Mouse (Mus musculus) right cerebral cortex, postnatal 4 days (tissue): Measurements from ENCODE around the gene Sgca.

Source experiments
- DNase-seq: peaks from one replicate; pipeline ENCODE4 v3.0.0-alpha.2; 2022

Sgca gene

GRCm38 (mm10) chr11:95001058-95001457 is 24.9 kb upstream of the Sgca start:
- DNase-seq: peak; percentile 63

DNA sequence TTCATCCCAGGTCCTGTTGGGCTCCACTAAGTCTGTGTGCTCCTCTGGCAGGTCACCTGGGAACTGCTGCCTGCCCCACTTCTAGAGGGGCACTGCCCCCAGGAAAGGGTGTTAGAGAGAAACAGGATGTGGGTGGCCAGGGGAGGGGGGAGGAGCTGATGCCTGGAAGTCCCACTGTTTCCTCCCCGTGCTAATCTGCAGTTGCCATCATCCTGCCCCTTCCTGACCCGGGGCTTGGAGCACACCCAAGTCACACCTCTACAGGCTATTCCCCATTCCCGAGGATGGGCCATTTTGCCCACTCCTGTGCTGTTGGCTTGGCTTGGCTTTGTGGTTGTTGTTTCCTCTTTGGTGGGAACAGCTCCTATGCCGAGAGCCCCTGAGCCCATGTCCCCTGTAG is 24.4 kb upstream of the Sgca start:
- DNase-seq: no peak

DNA sequence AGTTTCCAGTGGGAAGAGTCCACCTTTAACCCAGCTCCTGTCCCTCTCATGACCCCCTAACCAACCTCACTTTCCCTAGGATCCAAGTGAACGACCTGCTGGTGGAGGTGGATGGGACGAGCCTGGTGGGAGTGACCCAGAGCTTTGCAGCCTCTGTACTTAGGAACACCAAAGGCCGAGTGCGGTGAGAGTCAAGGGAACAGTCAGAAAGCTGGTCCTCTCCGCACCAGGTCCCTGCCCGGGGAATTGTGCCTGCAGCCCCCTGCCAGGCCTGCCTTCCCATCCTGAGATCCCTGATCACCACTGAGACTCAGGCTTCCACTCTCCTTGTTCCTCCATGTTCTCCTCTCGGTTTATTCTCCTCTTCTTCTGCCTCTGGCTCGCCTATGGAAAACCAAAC is 24.0 kb upstream of the Sgca start:
- no peak for DNase-seq

DNA sequence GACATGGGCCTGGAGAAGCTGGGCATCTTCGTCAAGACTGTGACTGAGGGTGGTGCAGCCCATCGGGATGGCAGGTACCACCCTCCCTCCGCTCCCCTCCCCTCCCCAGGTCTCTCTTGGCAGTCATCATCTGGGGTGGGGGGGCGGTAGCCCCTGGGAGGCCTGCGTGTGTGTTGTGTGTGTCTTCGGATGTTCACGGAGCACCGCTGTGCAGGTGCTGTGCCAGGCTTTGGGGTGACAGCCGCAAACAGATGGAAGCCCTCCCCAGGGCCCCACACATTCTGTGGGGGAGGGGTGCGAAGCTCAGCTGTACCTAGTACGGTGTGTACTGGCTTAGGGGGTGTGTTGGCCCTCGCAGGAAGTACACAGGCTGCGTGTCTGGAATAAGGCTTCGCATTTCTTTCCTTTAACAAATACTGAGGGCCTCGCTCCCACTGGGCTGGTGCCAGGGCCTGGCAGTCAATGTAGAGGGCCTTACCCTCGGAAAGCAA is 22.0 kb upstream of the Sgca start:
- peak; percentile 55 for DNase-seq

DNA sequence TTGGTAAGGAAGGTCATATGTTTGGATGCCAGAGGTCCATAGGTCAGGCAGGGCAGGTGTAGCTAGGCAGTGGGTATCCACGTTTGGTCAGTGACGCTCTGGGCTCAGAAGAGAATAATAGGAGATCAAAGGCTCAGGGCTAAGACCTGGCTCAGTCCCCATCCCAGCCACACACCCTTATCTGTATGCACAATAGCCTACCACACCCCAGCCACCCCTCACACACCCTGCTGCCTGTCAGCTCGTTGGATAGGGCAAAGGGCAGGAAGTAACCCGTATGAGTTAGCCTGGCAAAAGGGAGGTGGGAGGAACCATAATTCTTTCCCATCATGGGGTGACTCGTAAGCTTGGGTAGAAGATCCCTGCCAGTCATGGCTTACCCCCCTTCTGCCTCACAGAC is 21.5 kb upstream of the Sgca start:
- no peak for DNase-seq

DNA sequence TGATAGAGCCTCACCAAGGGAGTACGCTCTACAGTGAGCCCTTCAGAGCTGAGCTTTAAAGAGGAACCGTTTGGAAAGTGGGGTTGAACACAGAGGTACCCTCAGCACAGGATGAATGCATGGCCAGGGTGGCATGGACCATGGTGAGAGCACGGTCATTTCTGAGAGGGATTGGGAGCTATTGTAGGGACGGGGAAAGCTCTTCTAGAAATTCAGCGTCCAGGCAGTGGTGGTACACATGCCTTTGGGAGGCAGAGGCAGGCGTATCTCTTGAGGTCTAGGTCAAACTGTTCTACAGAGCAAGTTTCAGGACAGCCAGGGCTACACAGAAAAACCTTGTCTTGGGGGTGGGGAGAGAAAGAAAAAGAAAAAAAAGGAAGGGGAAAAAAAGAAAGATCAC is 20.9 kb upstream of the Sgca start:
- DNase-seq: no peak

DNA sequence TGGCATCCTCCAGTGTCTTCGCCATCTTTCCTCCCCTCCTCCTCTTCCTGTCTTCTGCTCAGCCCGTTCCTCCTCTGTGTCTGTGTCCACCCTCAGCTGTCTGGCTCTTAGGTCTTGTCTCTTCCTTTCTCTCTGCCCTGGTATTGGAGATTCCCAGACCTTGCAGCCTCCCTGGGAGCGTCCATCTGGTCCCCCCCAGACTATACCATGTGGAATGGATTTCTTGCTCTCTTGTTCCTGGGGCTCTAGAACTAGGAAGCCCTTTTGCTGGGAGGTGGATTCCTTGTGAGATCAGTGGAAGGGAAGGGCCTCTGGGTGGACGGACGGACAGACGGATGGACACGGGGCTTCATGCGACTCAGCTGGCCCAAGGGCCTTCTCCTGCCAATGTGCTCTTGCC is 20.0 kb upstream of the Sgca start:
- DNase-seq: no peak

DNA sequence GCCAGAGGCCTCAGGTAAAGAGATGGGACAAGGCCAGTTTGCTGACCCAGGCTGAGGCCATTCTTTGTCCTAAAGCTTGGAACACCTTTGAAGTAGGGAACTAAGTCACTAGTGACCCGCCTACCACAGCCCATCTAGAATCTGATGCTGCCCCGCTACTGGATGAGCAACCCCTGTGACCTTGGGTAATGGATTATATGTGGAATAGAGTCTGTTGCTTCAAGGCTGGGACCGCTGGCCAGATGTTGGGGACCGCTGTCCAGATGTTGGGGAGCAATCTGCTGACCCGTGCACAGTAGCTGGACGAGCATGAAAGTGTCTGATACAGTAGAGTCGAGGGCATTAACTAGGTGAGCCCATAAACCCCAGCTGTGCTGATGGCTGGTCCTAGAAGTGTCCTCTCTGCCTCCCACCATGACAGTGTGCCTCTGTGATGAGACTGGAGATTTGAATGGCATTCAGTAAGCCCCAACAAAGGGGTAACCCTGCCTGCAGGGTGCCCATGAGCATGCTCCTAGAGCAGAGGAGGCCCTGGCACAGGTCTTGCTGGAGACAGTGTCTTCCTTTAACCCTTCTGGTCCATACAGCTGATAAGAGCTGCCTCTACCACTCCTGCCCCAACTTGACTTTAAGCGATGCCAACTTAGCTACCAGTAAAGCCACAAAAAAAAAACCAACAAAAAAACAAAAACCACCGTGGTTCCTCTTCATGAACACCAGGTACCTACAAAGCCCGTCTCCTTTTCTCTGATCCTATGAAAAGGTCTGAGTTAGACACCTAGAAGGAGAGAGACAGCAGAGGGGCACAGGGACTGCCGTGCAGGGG is 19.0 kb upstream of the Sgca start:
- no peak for DNase-seq

DNA sequence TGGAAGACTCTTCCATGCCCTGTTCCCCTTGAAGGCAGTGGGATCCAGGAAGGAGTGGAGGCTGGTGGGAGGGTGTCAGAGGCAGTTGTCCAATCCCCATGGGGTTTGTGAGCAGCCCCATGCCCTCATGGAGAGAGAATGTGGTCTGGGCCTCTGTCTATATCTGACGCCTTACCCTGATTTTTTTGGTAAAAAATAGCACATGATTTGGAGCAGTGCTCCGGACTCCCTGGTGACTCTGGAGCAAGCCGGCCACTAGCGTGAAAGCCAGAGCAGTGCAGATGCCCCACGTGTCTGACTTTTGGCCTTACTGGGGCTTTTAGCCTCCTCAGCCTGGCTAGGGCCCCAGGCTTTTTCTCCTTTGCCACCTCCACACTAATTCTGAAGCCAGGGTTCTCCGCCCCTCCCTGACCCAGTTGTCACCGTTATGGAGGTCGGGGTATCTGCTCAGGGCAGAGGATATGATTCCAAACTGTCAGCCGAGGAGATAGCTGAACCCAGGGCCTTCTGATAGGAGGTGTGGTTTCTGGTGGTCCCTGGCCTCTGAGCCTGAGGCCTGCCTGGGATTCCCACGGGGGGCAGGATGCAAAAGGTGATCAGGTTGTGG is 18.2 kb upstream of the Sgca start:
- DNase-seq: no peak

DNA sequence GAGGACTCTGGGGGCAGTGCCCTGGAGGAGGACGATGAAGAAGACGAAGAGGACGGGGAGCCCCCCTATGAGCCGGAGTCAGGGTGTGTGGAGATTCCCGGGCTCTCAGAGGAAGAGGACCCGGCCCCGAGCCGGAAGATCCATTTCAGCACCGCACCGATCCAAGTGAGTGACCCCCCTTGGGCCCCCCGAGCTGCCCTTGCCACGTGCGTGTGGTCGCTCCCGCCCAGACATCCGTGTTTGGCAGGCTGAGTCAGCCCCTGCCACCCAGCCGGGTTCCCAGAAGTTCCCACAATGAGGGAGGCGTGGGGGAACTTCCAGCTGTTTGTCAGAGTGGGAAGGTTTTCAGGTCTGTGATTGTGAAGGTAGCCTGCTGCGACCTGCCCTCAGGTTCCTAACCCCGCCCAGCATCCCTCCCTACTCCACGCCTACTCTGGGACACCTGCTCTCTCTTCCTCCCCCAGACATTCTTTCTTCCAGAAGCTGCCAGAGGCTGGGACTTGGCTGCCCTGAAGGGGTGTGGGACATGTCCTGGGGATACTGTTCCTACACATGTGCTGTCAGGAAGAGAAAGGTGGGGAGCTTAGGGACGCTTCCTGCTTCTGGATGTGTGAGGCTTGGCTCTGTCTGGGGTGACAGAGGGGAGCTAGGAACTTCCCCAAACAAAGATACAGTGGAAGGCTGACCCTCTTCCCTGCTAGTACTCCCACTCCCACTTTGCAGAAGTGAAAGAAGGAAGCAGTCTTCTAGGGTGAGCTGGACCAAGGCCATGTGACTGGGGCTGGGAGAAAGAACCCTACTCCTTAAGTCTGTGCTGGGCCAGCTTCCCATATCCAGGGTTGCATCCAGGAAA is 16.9 kb upstream of the Sgca start:
- no peak for DNase-seq

DNA sequence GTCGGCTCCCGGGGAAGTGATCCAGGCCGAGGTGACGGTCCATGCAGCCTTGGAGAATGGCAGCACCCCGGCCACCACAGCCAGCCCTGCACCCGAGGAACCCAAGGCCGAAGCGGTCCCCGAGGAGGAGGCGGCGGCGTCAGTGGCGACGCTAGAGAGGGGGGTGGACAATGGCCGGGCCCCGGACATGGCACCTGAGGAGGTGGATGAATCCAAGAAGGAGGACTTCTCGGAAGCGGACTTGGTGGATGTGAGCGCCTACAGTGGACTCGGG is 16.3 kb upstream of the Sgca start:
- DNase-seq: no peak

- no peak for DNase-seq
Measured at GRCm38 (mm10) chr11:94991641-94992479, 15.7 kb upstream of the Sgca start.

GRCm38 (mm10) chr11:94990749-94991577 is 14.8 kb upstream of the Sgca start, which contains the start of gene Ppp1r9b:
Gene Ppp1r9b (plus strand): TSS chr11:94991035.
- DNase-seq: peak; percentile 91

DNA sequence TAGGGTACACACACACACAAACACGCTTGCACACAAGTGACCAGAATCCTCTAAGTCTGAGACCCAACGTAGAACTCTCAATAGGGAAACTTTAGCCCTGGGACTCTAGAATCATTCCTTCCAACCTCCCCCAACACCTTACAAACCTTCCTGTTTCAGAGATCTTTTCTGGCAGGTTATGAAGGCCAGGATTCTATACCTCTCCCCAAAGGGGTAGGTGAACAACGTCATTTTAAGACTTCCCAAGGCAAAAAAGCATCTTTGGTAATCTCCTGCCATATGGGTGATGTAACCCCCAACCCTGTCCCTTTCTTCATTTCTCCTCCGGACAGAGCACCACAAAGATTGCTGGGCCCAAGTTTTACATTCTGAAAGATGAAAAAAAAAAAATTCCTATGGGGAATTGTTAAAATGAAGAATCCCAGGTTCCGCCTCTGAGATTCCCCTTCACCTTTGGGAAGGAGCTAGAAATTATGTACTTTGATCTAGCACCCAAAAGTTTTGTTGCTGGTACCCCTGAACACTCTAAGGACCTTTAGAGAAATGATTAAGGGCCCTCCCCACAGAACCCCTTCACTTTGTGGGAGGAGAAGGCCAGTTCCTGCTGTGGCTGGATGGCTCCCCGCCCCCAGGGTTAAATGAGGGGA is 14.1 kb upstream of the Sgca start:
- DNase-seq: no peak

DNA sequence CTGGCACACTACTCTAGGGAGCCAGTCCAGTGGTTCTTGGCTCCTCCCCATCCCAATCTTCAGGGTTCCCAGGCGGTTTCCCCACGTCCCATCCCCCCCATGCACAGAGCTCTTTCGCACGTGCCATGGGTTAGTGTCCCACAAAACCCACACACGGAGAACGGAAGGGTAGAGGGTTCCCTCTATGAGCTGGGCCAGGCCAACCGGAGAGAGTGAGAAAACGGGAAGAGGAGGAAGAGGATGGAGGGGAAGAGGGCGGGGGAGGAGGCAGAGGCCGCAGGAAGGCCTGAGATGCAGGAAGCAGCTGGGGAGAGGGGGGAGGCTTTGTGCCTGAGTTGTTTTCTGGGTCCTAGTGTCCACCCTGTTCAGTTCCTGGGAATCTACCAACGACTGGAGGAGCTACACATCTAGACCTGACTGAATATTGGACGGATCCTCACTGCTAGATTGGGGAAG is 13.5 kb upstream of the Sgca start:
- DNase-seq: peak; percentile 70

DNA sequence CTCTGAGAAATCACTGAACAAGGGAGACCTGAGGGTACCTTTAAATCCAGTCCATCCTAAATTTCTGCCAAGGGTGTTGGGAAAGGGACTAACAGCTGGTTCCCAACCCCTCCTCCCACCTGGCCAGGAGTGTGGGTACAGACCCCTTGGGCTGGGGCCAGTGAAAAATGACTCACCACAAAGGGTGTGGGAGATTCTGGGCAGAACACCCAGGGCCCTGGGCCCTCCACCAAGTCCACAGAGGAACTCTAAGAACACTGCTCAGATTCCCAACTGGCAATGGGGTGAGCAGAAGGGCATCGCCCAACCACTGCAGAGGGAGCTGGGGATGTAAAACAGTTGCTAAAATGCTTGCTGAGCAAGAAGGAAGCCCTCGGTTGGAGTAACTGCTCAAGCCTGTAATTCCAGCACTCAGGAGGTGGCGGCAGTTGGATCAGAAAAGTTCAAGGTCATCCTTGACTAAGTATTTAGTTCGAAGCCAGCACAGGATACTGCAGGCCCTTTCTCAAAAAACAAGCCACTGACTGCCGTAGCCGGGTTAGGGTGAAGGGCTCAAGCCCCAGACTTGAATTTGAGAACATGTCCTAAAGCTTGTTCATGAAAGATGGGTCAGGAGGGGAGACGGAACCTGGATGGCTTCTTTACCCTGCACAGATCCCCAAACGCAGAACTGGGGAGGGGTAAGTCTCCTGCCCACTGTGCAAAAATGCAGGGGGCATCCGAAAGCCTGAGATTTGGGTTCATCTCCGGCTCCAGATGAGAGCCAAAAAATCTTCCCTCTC is 12.8 kb upstream of the Sgca start:
- no peak for DNase-seq

GRCm38 (mm10) chr11:94987851-94988250 is 11.7 kb upstream of the Sgca start:
- DNase-seq: no peak

DNA sequence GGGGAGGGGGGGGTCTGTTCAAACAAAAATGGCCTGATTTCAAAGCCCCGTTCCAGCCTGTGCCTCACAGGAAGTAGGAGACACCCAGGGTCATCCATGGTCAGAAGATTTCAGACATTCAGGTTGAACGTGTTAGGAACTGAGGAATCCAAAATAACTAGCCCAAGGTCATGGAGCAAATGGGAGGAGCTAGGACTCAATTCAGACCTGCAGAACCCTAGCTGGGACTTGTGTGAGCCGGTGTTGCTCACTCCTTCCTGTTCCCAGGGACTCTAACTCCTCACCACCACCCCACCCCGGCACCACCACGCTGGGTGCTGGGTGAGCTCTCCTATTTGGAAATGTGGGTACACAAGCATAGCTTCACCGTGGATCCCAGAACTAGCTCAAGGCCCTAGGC is 11.2 kb upstream of the Sgca start:
- DNase-seq: no peak

- no peak for DNase-seq
Measured at GRCm38 (mm10) chr11:94986435-94986834, 10.3 kb upstream of the Sgca start.

DNA sequence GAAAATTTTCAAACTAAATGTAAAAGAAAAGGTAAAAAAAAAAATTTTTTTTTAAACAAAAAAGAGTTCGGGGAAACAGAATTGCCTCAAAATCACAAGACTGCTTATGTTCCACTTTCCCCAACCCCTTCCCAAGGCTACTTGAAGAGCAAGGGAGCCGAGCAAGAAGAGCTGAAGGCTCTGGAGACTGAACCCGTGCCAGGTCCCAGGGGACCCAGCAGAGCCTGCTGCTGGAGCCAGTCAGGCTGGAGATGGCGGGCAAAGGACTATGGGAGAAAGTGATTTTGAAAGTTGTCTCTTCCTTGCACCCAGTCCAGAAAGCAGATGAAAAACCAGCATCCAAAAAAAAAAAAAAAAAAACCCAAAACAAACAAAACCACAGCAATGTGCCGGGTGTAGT is 9.7 kb upstream of the Sgca start:
- DNase-seq: no peak
